Mouse (Mus musculus) ES-E14 (cell line): ENCODE measurements around the gene Dnajb3.

Experiments used
- CHD2 ChIP-seq: IDR thresholded peaks from 2 replicates; pipeline ENCODE4 v1.6.1; 2014; ENCODE audit warnings: mild to moderate bottlenecking, low read depth, low read length, inconsistent platforms
- HCFC1 ChIP-seq: IDR thresholded peaks from 2 replicates; pipeline ENCODE4 v1.6.1; 2012; ENCODE audit warnings: low read length, inconsistent platforms, borderline replicate concordance; ENCODE audit not compliant: insufficient read depth
- MAFK ChIP-seq: IDR thresholded peaks from 2 replicates; pipeline ENCODE4 v1.6.1; 2014; ENCODE audit warnings: mild to moderate bottlenecking, low read depth, low read length, inconsistent platforms; ENCODE audit not compliant: insufficient read depth
- ZC3H11A ChIP-seq: IDR thresholded peaks from 2 replicates; pipeline ENCODE4 v1.6.1; 2012; ENCODE audit warnings: low read depth, mild to moderate bottlenecking, inconsistent platforms, low read length, borderline replicate concordance

GRCm38 (mm10) chr1:88227482-88227881 is 21.9 kb upstream of the Dnajb3 start:
- no peak for TF ChIP-seq CHD2
- no peak for TF ChIP-seq MAFK
- no peak for TF ChIP-seq HCFC1
- TF ChIP-seq ZC3H11A = no peak
